Mouse (Mus musculus): ENCODE results near the gene Map3k14. TPM values are rescaled to one million over a fixed set of nuclear protein-coding genes. Genes with fewer than 3 reads are reported as not detected.

Gene Map3k14
- total and polyA plus RNA-seq, 3 experiments: 0.39 to 0.99 TPM; not detected in 1

- Histone ChIP-seq H3K9ac (ENCODE audit: control insufficient read depth, low read depth, low read length, poor library complexity, severe bottlenecking) (no peak overlapping the region), H3K4me3 (ENCODE audit: control insufficient read depth in 1 of 2, insufficient read depth in 1 of 2, low read depth in 2 of 2, low read length in 2 of 2) (no peak overlapping the region), H3K27ac (ENCODE audit: control insufficient read depth, low read depth, low read length) (no peak overlapping the region), H3K79me2 (ENCODE audit: control insufficient read depth, insufficient read depth, low read length, poor library complexity) (no peaks in the 10 kb centered on the region), H3K36me3 (ENCODE audit: control insufficient read depth in 1 of 2, insufficient read depth in 2 of 2, low read length in 2 of 2) (peaks cover 0 to 17% of the 10 kb centered on the region in 2 experiments; a peak in 2 of 4 replicates), H3K4me1 (ENCODE audit: control insufficient read depth in 1 of 2, insufficient read depth in 2 of 2, low read length in 2 of 2) (peaks cover 2 to 26% of the 10 kb centered on the region in 2 experiments; a peak in 3 of 4 replicates), H3K27me3 (ENCODE audit: control insufficient read depth in 1 of 2, insufficient read depth in 2 of 2, low read length in 2 of 2) (no peaks in the 10 kb centered on the region), H3K9me3 (replicated peaks; ENCODE audit: insufficient read depth, low read length) (no peaks in the 10 kb centered on the region)
- peak; percentile 39 for DNase-seq (ENCODE audit: low read depth, low spot score)
- no peak for TF ChIP-seq TAL1 (IDR thresholded peaks at IDR 0.05; ENCODE audit: low read length)
- no peak for TF ChIP-seq ZMIZ1 (IDR thresholded peaks at IDR 0.05; ENCODE audit: low read depth, low read length)
- no peak for TF ChIP-seq NELFE (IDR thresholded peaks at IDR 0.05; ENCODE audit: low read depth, low read length)
- TF ChIP-seq ZKSCAN1 (IDR thresholded peaks at IDR 0.05; ENCODE audit: low read depth, low read length): no peak
- TF ChIP-seq RCOR1 (IDR thresholded peaks at IDR 0.05; ENCODE audit: low read depth, low read length): no peak
- TF ChIP-seq TBP (IDR thresholded peaks at IDR 0.05; ENCODE audit: low read depth, low read length): no peak
- TF ChIP-seq POLR2AphosphoS5 (IDR thresholded peaks at IDR 0.05; ENCODE audit: borderline replicate concordance, low read depth, low read length): no peak
- TF ChIP-seq E2F4 (IDR thresholded peaks at IDR 0.05; ENCODE audit: borderline replicate concordance, low read depth, low read length): no peak
- no peak for TF ChIP-seq MYC (IDR thresholded peaks at IDR 0.05; ENCODE audit: low read depth, low read length)
- TF ChIP-seq MXI1 (IDR thresholded peaks at IDR 0.05; ENCODE audit: low read depth, low read length): no peak
Measured at GRCm38 (mm10) chr11:103247504-103248177, 19.6 kb downstream of the Map3k14 start.

- H3K9me3 ChIP-seq (replicated peaks; ENCODE audit: insufficient read depth, low read length): no peaks in the 10 kb centered on the region
- H3K27ac ChIP-seq (ENCODE audit: control insufficient read depth, low read depth, low read length): no peak overlapping the region
- H3K9ac ChIP-seq (ENCODE audit: control insufficient read depth, low read depth, low read length, poor library complexity, severe bottlenecking): no peak overlapping the region
- DNase-seq (ENCODE audit: low read depth, low spot score): no peak
- H3K4me3 ChIP-seq (ENCODE audit: control insufficient read depth in 1 of 2, insufficient read depth in 1 of 2, low read depth in 2 of 2, low read length in 2 of 2): no peak overlapping the region
- H3K79me2 ChIP-seq (ENCODE audit: control insufficient read depth, insufficient read depth, low read length, poor library complexity): no peaks in the 10 kb centered on the region
- peaks cover 0 to 17% of the 10 kb centered on the region in 2 experiments; a peak in 2 of 4 replicates for H3K36me3 ChIP-seq (ENCODE audit: control insufficient read depth in 1 of 2, insufficient read depth in 2 of 2, low read length in 2 of 2)
- peaks cover 2 to 26% of the 10 kb centered on the region in 2 experiments; a peak in 3 of 4 replicates for H3K4me1 ChIP-seq (ENCODE audit: control insufficient read depth in 1 of 2, insufficient read depth in 2 of 2, low read length in 2 of 2)
- H3K27me3 ChIP-seq (ENCODE audit: control insufficient read depth in 1 of 2, insufficient read depth in 2 of 2, low read length in 2 of 2): no peaks in the 10 kb centered on the region
- TF ChIP-seq CHD1 (IDR thresholded peaks at IDR 0.05; ENCODE audit: low read depth, low read length) (no peak), GATA1 (IDR thresholded peaks at IDR 0.05; ENCODE audit: low read depth, low read length) (no peak), KAT2A (conservative IDR thresholded peaks at IDR 0.05; ENCODE audit: low read depth, low read length) (no peak), MAFK (IDR thresholded peaks at IDR 0.05; ENCODE audit: borderline replicate concordance, low read depth, low read length) (no peak), HCFC1 (IDR thresholded peaks at IDR 0.05; ENCODE audit: low read depth, low read length) (no peak), POLR2AphosphoS5 (IDR thresholded peaks at IDR 0.05; ENCODE audit: borderline replicate concordance, low read depth, low read length) (no peak), SMC3 (IDR thresholded peaks at IDR 0.05; ENCODE audit: low read depth, low read length) (no peak), NELFE (IDR thresholded peaks at IDR 0.05; ENCODE audit: low read depth, low read length) (no peak)
Measured at GRCm38 (mm10) chr11:103246731-103247290, 20.5 kb downstream of the Map3k14 start.

All from MEL (cell line).